Mouse (Mus musculus): Measurements from ENCODE around the gene F2r.

The F2r gene

DNA sequence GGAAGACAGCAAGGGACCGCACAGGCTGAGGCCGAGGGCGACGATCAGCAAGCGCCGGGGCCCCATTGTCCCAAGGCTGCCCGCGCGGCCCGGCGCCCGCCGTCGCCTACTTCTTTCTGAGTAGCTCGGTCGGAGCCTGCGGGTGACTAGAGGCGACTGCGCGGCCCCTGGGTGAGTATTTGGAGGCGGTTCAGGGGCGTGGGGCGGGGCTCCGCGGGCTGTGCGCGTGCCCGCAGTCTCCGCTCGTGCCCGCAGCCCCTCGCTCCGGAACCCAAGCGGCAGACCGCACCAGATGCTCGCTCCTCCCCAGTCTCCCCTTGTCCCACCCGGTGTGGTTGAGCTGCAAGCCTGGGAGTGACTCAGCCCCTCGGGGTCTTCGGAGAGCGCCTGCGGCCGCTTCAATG, at the start of gene F2r:
F2r (minus strand) TSS at position 179 of the 404 bp plus-strand sequence.
- DNase-seq (ENCODE audit: low read depth, low spot score) = no peak

DNA sequence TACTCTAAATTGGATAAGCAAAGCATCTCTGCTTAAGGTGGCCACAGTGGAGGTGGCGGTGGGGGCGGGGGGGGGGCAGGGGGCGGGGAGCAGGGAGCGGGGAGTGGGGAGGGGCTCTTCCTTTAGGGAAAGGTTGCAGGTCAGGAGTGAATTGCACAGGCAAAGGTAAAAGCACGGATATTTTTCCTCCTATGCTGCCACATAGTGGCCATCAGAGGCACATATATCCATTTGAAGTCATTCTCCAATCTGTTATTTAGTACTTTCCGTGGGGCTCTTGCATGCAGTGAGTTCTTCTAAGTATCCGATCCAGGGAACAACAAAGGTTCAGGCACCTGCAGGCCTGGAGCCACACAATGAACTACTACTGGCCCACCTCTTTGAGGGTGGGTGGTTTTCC, 49.0 kb upstream of the F2r start:
- DNase-seq (ENCODE audit: low read depth, low spot score) = no peak

DNA sequence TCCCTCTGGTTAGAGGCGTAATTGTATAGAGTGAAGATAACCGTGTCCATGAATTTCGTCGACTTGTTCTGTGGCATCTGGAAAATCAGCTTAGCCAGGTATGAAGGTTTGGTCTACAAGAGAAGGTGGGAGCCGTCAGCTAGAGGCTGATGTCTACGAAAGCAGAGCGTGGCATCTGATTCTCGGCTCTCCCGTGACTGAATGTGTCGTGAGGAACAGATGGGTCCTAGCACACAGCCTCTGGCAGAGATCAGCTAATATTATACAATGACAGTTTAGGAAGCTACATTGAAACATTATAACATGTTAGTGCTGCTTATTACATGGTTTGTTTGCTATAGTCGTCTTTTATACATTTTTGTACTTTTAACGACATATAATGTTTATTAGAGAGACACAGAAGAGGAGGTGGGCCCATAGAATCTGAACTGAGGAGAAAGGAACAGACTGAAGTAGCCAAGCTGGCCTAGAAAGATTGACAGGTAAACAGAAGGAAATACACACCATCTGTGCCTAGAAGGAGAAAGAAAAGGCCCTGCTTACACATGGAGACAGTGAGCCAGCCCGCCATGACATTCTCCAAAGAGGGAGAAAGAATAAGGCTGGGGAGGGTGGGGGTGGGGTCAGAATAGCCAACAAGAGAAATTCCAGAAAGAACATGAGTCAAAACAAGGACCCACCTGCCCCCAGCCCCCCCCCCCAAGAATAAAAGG, 47.5 kb upstream of the F2r start:
- DNase-seq (ENCODE audit: low read depth, low spot score) = no peak

DNA sequence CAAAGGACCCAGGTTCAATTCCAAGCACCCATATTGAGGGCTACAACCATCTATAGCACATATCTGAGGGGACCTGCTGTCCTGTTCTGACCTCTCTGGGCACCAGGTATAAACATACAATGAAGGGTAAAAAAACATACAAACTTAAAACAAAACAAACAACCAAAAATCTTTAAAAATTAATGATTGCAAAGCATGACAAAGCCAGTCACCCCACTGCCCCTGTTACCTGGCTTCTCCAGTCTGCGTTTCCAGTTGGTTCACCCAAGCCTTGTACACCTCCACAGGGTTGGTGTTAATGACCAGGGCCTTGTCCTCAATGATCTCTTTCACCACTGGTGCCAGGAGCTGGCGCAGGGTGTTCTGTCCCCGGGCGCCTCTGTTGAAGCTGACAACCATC, 45.5 kb upstream of the F2r start:
- no peak for DNase-seq (ENCODE audit: low read depth, low spot score)

DNA sequence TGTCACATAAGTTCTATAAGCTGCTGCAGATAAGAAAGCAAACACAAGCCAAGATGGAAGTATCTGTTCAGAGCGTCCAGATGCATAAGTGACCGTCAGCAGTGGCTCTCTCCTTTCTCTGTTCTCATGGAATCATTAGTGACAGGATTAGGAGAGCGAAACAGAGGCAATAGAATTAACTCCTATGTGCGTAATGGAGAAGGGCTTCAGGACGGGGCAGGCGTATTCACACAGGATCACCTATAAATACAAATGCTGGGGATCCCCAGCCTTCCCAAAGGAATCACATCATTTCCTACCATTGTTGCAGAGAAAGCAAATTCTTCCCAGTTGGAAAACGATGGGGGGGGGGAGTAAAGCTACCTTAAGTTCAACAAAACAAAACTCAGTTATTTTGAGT, 41.1 kb upstream of the F2r start:
- no peak for DNase-seq (ENCODE audit: low read depth, low spot score)

DNA sequence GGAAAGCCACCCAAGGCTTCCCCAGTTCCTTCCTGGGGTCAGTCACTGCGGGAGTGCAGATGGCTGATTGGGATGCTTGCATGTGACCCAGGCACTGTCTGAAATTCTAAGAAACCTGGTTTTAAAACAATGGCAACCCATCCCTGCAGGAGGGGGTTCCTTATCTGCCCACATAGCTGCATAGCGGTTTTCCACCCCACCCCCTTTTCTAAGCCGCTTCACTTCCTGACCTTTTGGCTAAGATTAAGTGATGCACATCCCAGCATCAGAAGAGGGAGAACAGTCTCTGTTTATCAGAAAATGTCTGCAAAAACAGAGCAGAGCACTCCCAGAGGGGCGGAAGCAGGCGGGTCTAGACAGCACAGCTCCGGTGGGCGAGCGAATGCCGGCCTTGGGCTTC, 38.9 kb upstream of the F2r start:
- DNase-seq (ENCODE audit: low read depth, low spot score) = no peak

DNA sequence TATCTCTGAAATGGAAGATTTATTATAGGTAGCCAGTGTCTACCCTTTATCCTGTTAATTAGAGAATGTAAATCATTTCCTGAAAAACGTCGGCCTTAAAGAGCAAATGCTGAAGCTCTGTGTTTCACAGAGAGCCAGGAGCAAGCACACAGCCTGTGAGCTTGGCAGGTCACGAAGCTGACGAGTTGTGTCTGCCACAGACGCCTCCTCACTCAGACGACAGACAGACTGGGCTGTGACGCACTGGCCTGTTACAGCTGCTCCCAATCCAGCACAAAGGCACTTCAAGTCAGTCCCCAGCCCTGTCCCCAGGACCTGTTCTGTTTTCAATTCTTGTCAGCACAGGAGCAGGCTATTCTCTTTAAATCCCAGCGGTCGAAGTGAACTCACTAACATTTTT, 37.0 kb upstream of the F2r start:
- DNase-seq (ENCODE audit: low read depth, low spot score) = no peak

DNA sequence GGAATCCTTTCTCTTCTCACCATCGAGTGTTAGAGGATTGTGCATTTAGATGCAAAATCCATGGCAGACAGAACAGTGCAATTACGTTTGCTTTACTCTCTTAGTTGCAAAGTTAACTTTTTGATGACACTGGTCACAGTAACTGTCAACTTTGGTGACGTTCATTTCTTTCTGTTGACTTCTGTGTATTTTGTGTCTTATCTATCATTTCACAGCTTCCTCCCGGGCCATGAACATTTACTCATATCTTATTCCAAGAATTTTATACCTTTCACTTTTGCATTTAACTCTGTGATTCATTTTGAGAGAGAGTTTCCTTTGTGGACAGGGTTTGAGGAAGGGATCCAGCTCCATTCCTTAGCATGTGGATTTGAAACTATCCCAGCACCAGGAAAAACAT, 35.4 kb upstream of the F2r start:
- DNase-seq (ENCODE audit: low read depth, low spot score) = no peak

DNA sequence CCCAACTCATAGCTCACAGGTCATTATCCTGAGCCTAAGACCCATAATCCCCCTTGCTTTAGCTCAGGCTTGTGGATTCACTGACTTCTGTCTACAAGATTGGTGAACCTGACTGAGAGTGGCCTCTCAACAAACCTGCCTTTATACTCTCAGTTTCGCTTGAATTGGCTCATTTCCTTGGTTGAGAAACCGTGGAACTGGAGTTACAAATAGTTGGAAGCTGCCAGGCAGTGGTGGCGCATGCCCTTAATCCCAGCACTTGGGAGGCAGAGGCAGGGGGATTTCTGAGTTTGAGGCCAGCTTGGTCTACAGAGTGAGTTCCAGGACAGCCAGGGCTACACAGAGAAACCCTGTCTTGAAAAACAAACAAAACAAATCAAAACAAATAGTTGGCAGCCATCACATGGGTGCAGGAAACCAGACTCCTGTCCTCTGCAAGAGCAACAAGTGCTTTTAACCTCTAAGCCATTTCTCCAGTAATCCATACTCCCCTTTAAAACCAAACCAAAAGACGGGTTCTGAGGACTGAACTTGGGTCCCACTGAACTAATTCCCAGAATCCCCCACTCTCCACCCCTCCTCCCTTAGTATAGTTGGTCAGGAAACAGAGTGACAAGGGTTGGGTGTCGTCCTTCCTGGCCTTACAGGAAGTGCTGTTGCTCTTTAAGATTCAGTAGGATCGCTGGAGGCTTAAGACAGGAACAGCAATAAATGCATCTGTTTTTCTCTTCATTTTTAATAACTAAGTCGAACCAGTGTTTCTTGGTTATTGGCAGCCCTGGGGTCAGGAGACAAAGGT, 33.8 kb upstream of the F2r start:
- no peak for DNase-seq (ENCODE audit: low read depth, low spot score)

DNA sequence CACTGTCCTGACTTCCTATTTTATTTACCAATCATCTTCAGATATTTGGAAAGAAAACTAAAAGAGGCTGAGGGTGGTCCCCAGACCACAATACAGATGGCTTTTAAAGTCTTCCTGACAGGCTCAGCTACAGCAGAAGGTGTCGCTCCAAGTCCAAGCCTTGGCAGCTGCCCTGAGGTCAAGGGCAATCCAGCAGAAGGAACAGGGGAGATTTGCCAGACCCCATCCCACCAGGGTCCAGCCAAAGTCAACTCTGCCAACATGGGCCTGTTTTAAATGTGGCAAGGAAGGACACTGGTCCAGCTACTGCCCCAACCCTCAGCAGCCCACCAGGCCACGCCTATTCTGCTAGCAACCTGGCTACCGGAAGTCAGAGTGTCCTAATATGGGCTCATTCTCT, 31.7 kb upstream of the F2r start:
- no peak for DNase-seq (ENCODE audit: low read depth, low spot score)

DNA sequence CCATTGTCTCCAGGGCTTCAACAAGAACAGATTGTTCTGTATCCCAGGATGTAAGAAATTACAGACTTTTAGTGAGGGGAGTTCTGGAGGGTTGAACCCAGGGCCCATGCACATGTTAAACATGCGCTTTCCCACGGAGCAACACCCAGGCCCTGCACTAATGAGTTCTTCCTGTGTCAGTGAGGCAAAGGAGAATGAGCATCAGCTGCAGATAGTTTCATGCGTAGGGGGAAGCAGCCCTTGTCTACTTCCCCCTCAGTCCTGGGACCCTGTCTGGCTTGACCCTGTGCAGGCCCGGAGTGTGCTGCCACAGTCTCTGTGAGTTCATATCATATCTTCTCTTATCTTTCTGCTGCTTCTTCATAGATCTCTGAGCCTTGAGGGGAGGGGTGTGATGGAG, 29.0 kb upstream of the F2r start:
- DNase-seq (ENCODE audit: low read depth, low spot score) = no peak

DNA sequence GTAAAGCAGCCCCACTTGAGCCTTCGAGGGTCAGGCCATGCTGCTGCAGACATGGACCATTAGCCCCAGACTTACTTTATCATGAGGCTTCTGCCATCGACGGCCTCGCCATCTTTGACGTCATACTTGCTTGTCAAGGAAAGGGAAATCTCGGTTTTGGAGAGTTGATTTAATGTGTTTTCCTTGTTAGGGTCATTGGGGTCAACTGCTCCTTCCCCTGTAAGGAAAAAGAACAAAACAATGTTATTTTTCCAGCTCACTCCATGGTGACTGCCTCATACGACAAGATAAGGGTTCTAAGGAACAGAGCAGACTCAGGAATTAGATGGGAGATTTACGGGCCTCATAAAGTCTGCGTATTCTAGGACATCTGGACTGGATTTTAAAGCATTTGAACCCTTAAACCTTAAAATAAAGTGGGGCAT, 28.4 kb upstream of the F2r start:
- no peak for DNase-seq (ENCODE audit: low read depth, low spot score)

DNA sequence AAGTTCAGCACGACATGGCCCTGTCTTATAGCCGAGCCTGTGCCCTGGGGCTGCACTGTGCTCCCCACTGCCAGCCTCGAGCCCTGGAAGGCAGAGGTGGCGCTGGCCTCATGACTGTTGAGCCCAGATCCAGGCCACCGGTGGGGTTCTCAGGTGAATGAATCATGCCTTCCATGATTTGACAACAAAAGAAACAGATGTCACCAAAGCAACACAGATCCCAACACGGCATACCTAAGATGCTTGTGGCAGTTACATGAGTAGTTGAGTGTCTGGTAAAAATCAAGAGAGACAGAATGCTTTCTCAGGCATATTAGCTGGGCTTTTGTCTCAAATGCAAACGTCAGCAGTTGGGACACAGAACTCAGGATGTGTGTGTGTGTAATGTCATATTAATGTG, 25.5 kb upstream of the F2r start:
- DNase-seq (ENCODE audit: low read depth, low spot score) = no peak

DNA sequence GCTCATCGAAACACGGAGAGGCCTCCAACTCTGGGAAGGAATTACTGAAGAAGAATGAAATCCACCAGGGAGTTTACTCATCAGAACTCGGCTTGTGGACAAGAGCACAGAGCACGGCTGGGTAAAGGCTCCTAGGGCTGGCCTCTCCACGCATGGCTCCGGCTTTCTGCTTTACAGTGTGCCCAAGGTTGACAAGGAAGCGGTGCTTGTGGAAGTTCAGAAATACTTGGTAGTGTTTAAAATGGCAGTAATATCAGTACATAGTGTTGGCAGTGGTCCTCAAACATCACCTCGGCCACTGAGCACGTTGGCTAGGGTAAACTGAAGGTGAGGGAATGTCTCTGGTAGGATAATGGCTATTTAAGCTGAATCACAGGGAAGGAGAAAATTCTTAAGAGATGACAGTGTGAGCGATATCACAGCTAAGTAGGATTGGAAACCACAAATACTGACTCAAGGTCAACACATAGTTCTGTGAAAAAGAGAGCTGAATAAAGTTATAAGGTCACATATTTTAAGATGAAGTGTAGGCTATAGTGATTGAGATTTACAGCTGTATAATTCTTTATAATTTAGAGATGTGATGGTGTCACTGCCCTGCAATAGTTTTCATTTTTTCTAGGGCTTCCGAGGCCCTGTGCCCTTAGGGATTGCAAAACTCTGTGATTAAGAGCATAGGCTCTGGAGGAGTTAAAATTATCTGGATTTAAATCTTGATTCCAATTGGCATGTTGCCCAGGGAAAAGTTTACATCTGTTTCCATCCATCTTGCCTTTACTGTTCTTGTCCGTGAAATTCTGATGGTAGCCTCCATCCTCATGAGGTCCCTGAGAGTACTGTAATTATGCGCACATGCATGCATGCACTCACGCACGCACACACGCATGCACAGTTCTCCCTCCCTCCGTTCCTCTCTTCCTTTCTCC, 23.0 kb upstream of the F2r start:
- DNase-seq (ENCODE audit: low read depth, low spot score) = no peak

DNA sequence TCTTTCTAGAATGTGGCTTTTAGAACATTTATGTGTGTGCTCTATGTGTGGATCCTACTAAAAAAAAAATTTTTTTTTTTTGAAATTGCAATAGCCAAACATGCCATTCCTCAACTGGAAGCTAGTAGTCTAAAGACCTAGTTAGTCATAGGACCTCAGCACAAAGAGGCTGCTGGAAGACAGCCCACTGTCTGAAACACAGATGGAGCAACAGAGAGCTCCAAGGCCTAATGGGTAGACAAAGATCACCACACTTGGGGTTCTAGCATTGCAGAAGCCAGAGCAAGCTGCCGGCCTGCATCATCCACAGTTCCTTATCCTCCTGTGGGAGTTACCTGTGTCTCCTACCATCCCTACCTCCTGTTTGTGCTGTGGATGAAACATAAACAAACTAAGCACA, 22.1 kb upstream of the F2r start:
- DNase-seq (ENCODE audit: low read depth, low spot score) = no peak

DNA sequence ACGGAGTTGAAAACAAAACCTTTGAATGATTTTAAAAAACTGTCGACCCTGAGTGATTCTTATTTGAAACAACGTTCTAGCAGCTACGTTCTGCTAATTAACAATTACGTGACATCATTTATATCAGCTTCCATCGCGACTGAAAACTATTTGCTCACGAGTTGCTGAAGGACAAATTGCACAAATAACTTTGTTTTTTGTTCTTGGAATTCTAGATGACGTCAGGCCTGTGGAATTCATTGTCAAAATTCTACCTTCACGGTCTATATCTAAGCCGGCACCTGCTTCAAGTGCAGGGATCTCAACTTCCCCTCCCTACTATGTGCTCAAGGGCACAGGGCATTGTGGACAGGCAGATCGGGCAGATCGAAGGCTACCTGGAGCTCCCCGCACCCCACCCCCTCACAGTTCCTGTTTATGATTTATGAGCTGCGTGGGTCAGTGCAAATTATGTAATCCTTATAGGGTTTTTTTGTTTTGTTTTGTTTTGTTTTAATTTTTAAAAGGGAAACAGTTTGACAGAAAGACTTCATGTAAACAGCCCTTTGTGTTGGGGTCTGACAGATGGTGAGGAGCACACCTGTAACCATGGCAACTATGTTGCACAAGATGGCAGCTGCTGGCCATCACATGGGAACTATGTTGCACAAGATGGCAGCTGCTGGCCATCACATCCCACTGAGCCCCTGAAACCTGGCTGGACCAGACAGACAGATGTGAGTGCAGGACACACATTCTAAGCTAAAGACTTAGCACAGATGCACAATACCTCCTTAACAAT, 21.2 kb upstream of the F2r start:
- DNase-seq (ENCODE audit: low read depth, low spot score) = no peak

DNA sequence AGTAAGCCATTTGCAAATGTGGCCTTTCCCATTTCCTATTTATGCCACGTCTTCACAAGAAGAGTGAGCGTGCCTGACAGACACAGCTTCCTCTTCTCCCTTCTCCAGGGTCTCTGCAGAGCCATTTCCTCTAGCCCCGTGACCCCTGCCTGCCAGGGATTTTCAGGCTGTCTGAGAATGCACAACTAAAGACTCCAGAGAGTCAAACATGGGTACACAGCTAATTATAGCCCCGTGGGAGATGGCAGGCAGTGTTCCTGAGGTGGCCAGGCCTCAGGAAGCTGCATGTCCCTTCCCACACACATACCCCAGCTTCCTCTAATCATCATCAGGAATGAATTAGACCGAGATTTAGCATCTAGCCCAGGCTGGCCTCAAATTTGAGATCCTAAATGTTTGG, 20.6 kb upstream of the F2r start:
- no peak for DNase-seq (ENCODE audit: low read depth, low spot score)

DNA sequence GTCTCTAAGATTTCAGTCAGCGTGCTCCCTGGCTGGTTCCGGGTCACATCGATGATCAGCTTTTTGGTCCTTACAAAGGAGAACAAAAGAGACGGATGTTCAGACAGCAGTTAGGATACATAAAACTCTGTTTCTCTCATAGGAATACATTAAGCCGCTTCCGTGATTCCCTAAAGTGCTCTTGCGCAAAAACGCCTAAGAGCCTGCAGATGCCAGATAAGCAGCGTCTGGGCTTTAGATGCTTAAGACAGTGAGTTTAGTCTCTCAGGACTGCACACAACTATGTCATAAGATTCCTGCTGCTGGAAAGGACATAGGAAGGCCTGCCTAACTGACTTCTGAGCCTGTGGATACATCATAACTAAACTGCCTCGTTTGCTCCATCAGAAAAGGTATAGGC, 19.4 kb upstream of the F2r start:
- DNase-seq (ENCODE audit: low read depth, low spot score) = no peak

DNA sequence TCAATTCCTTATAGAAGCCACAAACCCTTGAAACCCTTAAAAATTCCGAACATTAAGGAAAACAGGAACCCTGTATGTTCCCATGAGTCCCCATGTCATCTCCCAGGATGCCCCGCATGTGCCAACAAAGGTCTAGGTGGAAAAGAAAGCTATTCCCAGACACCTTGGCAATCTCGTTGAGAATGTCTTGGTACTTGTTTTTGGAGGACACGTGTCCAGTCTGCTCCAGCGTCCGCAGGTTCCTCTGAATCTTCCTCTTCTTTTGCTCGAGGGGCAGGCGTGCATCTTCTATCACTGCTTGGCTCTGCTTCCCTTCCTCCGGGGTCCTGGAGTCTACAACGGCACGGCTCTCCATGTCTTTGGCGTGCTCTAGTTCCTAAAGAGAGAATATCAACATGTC, 17.0 kb upstream of the F2r start:
- DNase-seq (ENCODE audit: low read depth, low spot score) = no peak

DNA sequence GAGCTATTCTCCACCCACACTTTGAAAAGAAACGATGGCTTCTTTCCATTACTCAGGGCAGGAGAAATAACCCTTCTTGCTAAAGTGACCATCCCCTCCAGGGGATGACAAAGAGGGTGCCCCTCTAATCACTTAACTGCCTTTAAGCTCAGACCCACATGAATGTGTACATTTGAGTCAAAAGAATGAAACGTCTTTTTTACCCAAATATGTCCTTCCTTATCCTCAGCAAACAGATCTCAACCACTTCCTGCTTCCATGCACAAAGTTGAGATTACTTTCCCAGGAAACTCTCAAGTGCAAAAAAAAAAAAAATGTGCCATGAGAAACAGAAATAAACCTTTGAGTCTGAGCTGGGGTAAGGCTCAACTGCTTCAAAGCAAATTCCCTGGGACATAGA, 16.2 kb upstream of the F2r start:
- no peak for DNase-seq (ENCODE audit: low read depth, low spot score)

DNA sequence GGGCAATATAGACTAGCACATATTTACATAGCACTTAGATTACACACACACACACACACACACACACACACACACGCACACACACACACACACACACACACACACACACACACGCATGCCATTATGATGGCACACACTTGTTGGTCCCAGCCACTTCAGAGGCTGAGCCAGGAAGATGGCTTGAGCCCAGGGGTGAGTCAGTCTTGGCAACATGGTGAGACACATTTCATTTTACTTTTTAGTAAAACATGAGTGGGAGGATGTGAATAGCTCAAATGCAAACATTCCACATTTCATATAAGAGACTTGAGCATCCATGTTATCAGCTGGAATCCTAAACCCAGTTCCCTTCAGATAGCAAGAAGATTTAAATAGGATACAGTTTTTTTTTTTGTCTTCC, 15.1 kb upstream of the F2r start:
- DNase-seq (ENCODE audit: low read depth, low spot score) = no peak

DNA sequence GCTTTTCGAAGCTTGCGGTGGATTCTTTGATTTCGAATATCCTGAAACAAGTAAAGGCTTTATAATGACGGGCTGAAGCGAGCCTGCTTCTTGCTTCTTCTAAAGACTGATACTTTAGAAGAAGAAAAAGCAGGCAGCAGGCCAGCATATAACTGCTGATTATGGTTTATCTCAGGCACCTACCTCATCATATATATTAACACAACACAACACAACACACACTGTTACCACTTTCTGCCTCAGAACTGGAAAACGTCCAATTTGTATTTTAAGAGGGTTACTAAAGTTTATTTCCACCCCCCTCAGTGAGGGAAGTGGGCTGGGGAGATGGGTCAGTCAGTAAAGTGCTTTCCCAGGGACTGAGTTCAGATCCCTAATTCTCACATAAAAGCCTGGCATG, 13.9 kb upstream of the F2r start:
- no peak for DNase-seq (ENCODE audit: low read depth, low spot score)

All from retina, adult 2 months (tissue).